Mouse (Mus musculus): ENCODE data around the gene Gm20388. TPM values are rescaled to one million over a fixed set of nuclear protein-coding genes. Genes with fewer than 3 reads are reported as not detected.

Gm20388 gene
- polyA plus RNA-seq, 1 experiment from 2014 or later = not detected

DNA sequence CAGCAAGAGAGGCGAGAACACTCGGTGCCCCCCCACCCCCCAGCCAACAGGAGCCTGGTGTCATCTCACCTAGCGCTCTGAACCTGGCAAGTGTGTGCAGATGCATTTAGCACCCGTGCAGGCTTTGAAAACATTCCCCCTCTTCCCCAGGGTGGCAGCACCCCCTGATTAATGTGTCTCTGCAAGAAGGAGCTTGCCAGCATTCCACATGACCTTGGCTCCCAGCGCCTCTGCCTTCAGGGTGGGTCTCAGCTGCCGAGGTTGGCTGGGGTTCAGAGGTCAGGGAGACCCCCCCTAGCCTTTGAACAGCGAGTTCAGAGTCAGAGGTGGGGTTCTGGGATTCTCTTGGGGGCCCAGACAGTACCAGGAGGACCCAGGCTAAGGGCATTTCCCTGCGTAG lies 601.1 kb downstream of the Gm20388 start:
- H3K27ac ChIP-seq (ENCODE audit: low read depth, low read length) = no peak overlapping the region
- no peak for ATAC-seq
- no peaks in the 10 kb centered on the region for H3K36me3 ChIP-seq (ENCODE audit: control insufficient read depth, insufficient read depth)
- peaks cover 19% of the 10 kb centered on the region for H3K4me1 ChIP-seq (replicated peaks; ENCODE audit: control insufficient read depth, insufficient read depth, low read length)
- TF ChIP-seq CTCF (IDR thresholded peaks at IDR 0.05; ENCODE audit: low read depth) = no peak
- H3K9ac ChIP-seq (ENCODE audit: low read depth, low read length) = no peak overlapping the region
- no peak overlapping the region for H3K4me2 ChIP-seq (replicated peaks; ENCODE audit: low read depth)
- no peaks in the 10 kb centered on the region for H3K27me3 ChIP-seq (replicated peaks; ENCODE audit: control insufficient read depth, insufficient read depth, low read length)
- H3K4me3 ChIP-seq (ENCODE audit: low read depth, low read length) = no peak overlapping the region
- WGBS = 41% methylated on average over 8 of the region's 8 CpGs
- H3K9me3 ChIP-seq (ENCODE audit: control insufficient read depth) = no peaks in the 10 kb centered on the region

DNA sequence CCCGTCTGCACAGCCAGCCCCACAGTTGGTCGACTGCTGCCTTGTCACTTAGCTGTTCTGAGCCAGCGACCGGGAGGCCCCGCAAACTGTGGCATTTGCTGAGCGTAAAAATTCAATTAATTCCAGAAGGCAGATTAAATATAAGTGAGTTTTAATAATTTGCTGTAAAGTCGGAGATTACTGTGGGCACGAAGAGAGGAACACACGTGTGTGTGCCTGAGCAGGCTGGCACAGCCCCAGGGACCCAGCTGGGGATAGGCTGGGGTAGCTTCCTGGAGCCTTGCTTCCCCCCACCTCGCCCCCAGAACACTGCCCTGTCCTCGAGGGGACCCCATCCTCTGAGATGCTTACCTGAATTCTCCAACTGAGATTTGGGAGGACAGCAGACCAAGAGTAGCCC lies 601.7 kb downstream of the Gm20388 start:
- 69% methylated on average over 11 of the region's 11 CpGs for WGBS
- Histone ChIP-seq H3K4me1 (replicated peaks; ENCODE audit: control insufficient read depth, insufficient read depth, low read length) (peaks cover 19% of the 10 kb centered on the region), H3K36me3 (ENCODE audit: control insufficient read depth, insufficient read depth) (no peaks in the 10 kb centered on the region), H3K27me3 (replicated peaks; ENCODE audit: control insufficient read depth, insufficient read depth, low read length) (no peaks in the 10 kb centered on the region), H3K9me3 (ENCODE audit: control insufficient read depth) (no peaks in the 10 kb centered on the region), H3K9ac (ENCODE audit: low read depth, low read length) (no peak overlapping the region), H3K4me3 (ENCODE audit: low read depth, low read length) (no peak overlapping the region), H3K27ac (ENCODE audit: low read depth, low read length) (no peak overlapping the region), H3K4me2 (replicated peaks; ENCODE audit: low read depth) (no peak overlapping the region)
- ATAC-seq = no peak
- no peak for TF ChIP-seq CTCF (IDR thresholded peaks at IDR 0.05; ENCODE audit: low read depth)

DNA sequence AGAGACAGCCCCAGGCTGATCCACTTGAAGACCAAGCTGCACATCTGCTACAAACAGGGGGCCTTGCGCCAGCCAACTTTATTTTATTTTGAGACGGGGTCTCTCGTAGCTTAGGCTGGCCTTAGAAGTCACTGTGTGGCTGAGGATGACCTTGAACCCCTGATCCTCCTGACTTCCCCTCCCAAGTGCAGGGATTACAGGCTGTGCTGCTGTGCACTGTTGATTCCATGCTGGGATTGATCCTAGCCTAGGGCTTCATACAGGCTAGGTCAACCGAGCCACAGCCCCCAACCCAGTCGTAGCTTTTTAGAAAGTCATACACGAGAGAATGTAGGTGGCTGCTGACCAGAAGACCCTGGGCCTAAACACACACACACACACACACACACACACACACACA lies 602.5 kb downstream of the Gm20388 start:
- no peak for ATAC-seq
- 85% methylated on average over 6 of the region's 6 CpGs for WGBS
- Histone ChIP-seq H3K9me3 (ENCODE audit: control insufficient read depth) (no peaks in the 10 kb centered on the region), H3K27me3 (replicated peaks; ENCODE audit: control insufficient read depth, insufficient read depth, low read length) (no peaks in the 10 kb centered on the region), H3K36me3 (ENCODE audit: control insufficient read depth, insufficient read depth) (no peaks in the 10 kb centered on the region), H3K9ac (ENCODE audit: low read depth, low read length) (no peak overlapping the region), H3K4me3 (ENCODE audit: low read depth, low read length) (no peak overlapping the region), H3K4me1 (replicated peaks; ENCODE audit: control insufficient read depth, insufficient read depth, low read length) (peaks cover 23% of the 10 kb centered on the region), H3K27ac (ENCODE audit: low read depth, low read length) (no peak overlapping the region), H3K4me2 (replicated peaks; ENCODE audit: low read depth) (no peak overlapping the region)
- TF ChIP-seq CTCF (IDR thresholded peaks at IDR 0.05; ENCODE audit: low read depth) = no peak

DNA sequence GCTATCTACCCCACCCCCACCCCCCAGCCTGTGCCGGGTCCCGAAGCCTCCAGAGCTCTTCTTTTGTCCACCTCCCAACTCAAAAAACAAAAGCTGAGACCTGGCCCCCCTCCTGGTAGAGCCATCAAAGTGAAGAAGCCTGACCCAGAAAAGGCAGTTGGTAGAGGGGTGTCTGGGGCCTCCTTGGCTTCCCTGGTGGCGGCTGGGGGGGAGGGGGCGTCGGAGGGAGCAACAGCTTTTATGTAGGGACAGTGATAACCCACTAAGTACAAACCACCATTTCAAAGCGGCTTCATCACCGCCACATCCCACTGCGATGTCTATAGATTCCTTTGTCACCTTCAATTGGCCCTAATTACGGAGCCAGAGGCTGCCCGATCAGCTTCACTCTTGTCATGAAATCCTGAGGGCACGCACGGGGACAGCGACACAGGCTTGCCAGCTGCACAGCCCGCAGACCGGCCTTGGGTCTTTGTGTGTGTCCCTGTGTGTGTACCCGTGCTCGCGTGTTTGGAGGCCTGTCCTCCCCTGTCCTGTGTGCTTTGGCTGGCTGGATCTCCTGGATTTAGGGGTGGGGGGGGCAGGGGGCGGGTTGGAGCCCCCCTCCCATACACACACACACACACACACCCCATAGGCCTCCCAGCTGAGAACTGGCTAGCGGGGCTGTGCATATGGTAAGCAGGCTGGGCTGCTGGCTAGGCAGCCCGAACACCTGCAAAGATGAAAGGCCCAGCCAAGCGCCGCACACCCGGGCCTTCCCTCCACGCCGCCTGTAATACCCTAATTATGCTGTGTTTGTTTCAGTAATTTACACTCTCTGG lies 603.2 kb downstream of the Gm20388 start:
- no peak for ATAC-seq
- Histone ChIP-seq H3K27ac (ENCODE audit: low read depth, low read length) (no peak overlapping the region), H3K9me3 (ENCODE audit: control insufficient read depth) (no peaks in the 10 kb centered on the region), H3K4me3 (ENCODE audit: low read depth, low read length) (no peak overlapping the region), H3K4me2 (replicated peaks; ENCODE audit: low read depth) (no peak overlapping the region), H3K4me1 (replicated peaks; ENCODE audit: control insufficient read depth, insufficient read depth, low read length) (peaks cover 23% of the 10 kb centered on the region), H3K36me3 (ENCODE audit: control insufficient read depth, insufficient read depth) (no peaks in the 10 kb centered on the region), H3K27me3 (replicated peaks; ENCODE audit: control insufficient read depth, insufficient read depth, low read length) (no peaks in the 10 kb centered on the region), H3K9ac (ENCODE audit: low read depth, low read length) (no peak overlapping the region)
- TF ChIP-seq CTCF (IDR thresholded peaks at IDR 0.05; ENCODE audit: low read depth) = no peak
- 71% methylated on average over 25 of the region's 26 CpGs for WGBS

DNA sequence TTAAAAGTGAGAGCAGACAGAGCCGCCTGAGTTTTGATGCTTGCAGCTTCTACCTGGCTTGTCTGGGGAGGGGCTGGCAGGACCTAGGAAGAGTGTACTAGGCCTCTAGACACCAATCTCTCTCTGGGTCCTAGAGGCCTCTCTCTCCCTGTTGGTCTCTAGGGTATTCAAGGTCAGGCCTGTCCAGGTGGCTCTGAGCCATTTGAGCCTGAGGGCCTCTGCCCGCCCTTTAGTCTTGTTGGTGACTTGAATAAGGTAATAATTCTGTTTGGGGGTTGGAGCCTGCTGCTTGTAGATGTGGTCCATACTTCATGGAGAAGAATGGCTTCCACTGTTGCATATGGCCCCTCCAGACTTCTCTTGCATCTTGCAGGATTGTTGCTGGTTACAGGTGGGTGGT lies 604.6 kb downstream of the Gm20388 start:
- H3K9ac ChIP-seq (ENCODE audit: low read depth, low read length) = no peak overlapping the region
- no peak overlapping the region for H3K27ac ChIP-seq (ENCODE audit: low read depth, low read length)
- TF ChIP-seq CTCF (IDR thresholded peaks at IDR 0.05; ENCODE audit: low read depth) = no peak
- no peak for ATAC-seq
- peaks cover 11% of the 10 kb centered on the region; the same call in 1 of the 2 replicates for H3K4me1 ChIP-seq (replicated peaks; ENCODE audit: control insufficient read depth, insufficient read depth, low read length)
- H3K9me3 ChIP-seq (ENCODE audit: control insufficient read depth) = no peaks in the 10 kb centered on the region
- 89% methylated on average over 2 of the region's 2 CpGs for WGBS
- H3K27me3 ChIP-seq (replicated peaks; ENCODE audit: control insufficient read depth, insufficient read depth, low read length) = no peaks in the 10 kb centered on the region
- H3K4me3 ChIP-seq (ENCODE audit: low read depth, low read length) = no peak overlapping the region
- H3K4me2 ChIP-seq (replicated peaks; ENCODE audit: low read depth) = no peak overlapping the region
- H3K36me3 ChIP-seq (ENCODE audit: control insufficient read depth, insufficient read depth) = no peaks in the 10 kb centered on the region

DNA sequence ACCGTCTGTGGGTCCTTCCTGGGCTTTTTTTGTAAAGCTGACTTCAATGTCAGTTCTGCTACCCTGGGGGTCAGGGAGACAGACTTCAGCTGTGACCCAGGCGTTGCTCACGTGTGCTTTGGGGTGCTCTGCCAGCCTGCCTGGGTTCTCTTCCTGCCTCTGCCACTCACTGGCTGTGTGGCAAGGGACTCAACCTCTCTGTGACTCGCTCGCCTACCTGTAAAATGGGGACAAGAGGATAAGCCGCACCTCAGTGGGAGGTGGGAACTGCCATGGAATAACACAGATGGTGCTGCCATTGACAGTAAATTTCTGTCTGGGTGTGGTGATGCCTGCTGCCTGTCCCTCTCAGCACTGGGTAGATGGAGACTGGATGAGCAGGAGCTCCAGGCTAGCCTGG lies 605.0 kb downstream of the Gm20388 start:
- ATAC-seq = no peak
- no peak overlapping the region for H3K4me2 ChIP-seq (replicated peaks; ENCODE audit: low read depth)
- no peaks in the 10 kb centered on the region for H3K27me3 ChIP-seq (replicated peaks; ENCODE audit: control insufficient read depth, insufficient read depth, low read length)
- no peak overlapping the region for H3K9ac ChIP-seq (ENCODE audit: low read depth, low read length)
- no peaks in the 10 kb centered on the region for H3K36me3 ChIP-seq (ENCODE audit: control insufficient read depth, insufficient read depth)
- no peak overlapping the region for H3K27ac ChIP-seq (ENCODE audit: low read depth, low read length)
- WGBS = 90% methylated on average over 6 of the region's 6 CpGs
- H3K4me3 ChIP-seq (ENCODE audit: low read depth, low read length) = no peak overlapping the region
- H3K9me3 ChIP-seq (ENCODE audit: control insufficient read depth) = no peaks in the 10 kb centered on the region
- no peak for TF ChIP-seq CTCF (IDR thresholded peaks at IDR 0.05; ENCODE audit: low read depth)
- peaks cover 11% of the 10 kb centered on the region; the same call in 1 of the 2 replicates for H3K4me1 ChIP-seq (replicated peaks; ENCODE audit: control insufficient read depth, insufficient read depth, low read length)
